Mouse (Mus musculus) lung, postnatal 0 days (tissue): ENCODE measurements around the gene Gm28998. TPM values are rescaled to one million over a fixed set of nuclear protein-coding genes. Genes with fewer than 3 reads are reported as not detected.
"Not testable (repeated sequence)": the region's sequence is repeated elsewhere in the genome, so short reads cannot be mapped to it uniquely, and the experiment has no call there.

Experiments
- ATAC-seq: fragments of 200-750 bp; cut with Nextera tagmentation; 2 replicates; pipeline ENCODE4 v1.8.0; 2017; ENCODE audit warnings: moderate library complexity
- DNase-seq: peaks from one replicate; pipeline ENCODE4 v3.0.0-alpha.2; 2016; ENCODE audit warnings: low spot score
- H3K27ac ChIP-seq: fragments of 300-500 bp; sonication (generic); 2 replicates; pipeline ENCODE4 v1.5.1; 2014; ENCODE audit warnings: antibody characterized with exemption, mild to moderate bottlenecking, low read length, mixed read lengths
- H3K27me3 ChIP-seq: fragments of 300-500 bp; sonication (generic); replicated peaks from 2 replicates; pipeline ENCODE4 v1.6.1; 2014; ENCODE audit warnings: low read length, mixed read lengths; ENCODE audit not compliant: insufficient read depth
- H3K36me3 ChIP-seq: fragments of 300-500 bp; sonication (generic); 2 replicates; pipeline ENCODE4 v1.6.1; 2014; ENCODE audit warnings: low read length, mixed read lengths; ENCODE audit not compliant: insufficient read depth
- H3K4me1 ChIP-seq: fragments of 300-500 bp; sonication (generic); 2 replicates; pipeline ENCODE4 v1.6.1; 2014; ENCODE audit warnings: antibody characterized with exemption, low read depth, low read length, mixed read lengths; ENCODE audit not compliant: insufficient read depth
- H3K4me2 ChIP-seq: fragments of 300-500 bp; sonication (generic); replicated peaks from 2 replicates; pipeline ENCODE4 v1.6.1; 2014; ENCODE audit warnings: low read depth, mild to moderate bottlenecking, low read length, moderate library complexity, mixed read lengths
- H3K4me3 ChIP-seq: fragments of 300-500 bp; sonication (generic); 2 replicates; pipeline ENCODE4 v1.5.1; 2014; ENCODE audit warnings: low read depth, low read length
- H3K9ac ChIP-seq: fragments of 300-500 bp; sonication (generic); replicated peaks from 2 replicates; pipeline ENCODE4 v1.6.1; 2014; ENCODE audit warnings: low read depth, mild to moderate bottlenecking
- H3K9me3 ChIP-seq: fragments of 300-500 bp; sonication (generic); 2 replicates; pipeline ENCODE4 v1.6.1; 2016; ENCODE audit warnings: low read length, mixed read lengths
- WGBS: fragments of 180-500 bp; shearing (Covaris S2); extraction: QIAGEN DNeasy Blood & Tissue Kit; methylation state at CpG from one replicate; pipeline ENCODE4 v1.1.7; 2014; 5-methylcytosine and 5-hydroxymethylcytosine counted together
- polyA plus RNA-seq: library from polyadenylated mRNA; unstranded; fragments of >200 nt; fragmentation: Nextera tagmentation; extraction: Ambion mirVana; gene quantifications from 2 replicates; pipeline ENCODE4 v1.2.1, GENCODE M21; 2015

Gm28998 gene
- not detected in 2 replicates for polyA plus RNA-seq

DNA sequence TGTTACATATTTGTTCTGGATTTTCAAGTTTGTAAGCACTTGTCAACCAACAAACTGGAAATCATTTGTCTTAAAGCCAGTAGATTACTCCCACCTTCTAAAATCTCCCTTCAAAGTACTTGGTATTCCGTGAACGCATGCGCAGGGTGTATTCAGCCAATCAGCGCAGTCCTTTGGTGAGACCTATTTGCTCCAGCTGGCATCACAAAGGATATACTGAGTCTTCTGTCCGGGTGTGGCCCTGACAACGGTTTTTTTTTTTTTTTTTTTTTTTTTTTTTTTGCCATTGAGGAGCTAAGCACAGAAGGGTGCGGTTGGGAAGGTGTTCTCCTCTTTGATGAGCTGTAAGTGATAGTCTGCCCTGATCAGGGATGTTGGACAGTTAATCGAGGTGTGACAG lies at the start of gene Gm28998:
Gene Gm28998, plus strand, starts transcription at position 301 of the 400 bp plus-strand sequence.
- H3K4me3 ChIP-seq, H3K9me3 ChIP-seq, H3K27me3 ChIP-seq, H3K4me2 ChIP-seq, H3K36me3 ChIP-seq, H3K9ac ChIP-seq, H3K27ac ChIP-seq, H3K4me1 ChIP-seq, DNase-seq, ATAC-seq: not testable (repeated sequence)
- WGBS, result no CpG with 5 or more reads among the region's 8 CpGs

Other genes starting within 250 kb of the Gm28998 start
- gene Gm21244, start 84.5 kb upstream of the Gm28998 start, polyA plus RNA-seq, result not detected in 2 replicates
- gene Gm21788, start 151.2 kb downstream of the Gm28998 start, polyA plus RNA-seq, result not detected in 2 replicates